Mouse (Mus musculus) c-Kit-positive CD71-positive TER-119-negative erythroid progenitor cells, embryonic 14.5 days (primary cell): Measurements from ENCODE around the gene Rgs10.

Source experiments
- DNase-seq: peaks from one replicate; pipeline ENCODE4 v3.0.0-alpha.2; 2013; ENCODE audit warnings: low read depth

Gene Rgs10

GRCm38 (mm10) chr7:128372331-128372730 lies 46.2 kb downstream of the Rgs10 start:
- DNase-seq, result no peak

DNA sequence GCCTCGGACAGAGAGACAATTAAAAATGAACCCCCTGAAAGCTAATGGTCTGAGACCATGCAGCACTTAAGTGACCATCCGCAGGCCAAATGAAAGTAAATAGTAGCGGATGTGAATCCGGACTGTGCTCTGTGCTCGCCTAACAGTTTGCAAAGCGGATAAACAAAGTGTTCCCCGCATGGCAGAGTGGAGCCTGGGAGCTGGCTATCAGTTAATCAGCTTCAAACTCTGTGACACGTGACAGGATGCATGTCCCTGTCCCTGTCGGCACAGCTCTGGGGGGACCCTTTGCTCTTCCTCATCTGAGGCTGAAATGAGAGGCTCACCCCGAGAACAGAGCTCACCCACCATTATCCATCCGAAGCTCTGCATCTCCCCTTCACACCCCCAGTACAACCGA lies 49.2 kb downstream of the Rgs10 start:
- DNase-seq, result no peak

DNA sequence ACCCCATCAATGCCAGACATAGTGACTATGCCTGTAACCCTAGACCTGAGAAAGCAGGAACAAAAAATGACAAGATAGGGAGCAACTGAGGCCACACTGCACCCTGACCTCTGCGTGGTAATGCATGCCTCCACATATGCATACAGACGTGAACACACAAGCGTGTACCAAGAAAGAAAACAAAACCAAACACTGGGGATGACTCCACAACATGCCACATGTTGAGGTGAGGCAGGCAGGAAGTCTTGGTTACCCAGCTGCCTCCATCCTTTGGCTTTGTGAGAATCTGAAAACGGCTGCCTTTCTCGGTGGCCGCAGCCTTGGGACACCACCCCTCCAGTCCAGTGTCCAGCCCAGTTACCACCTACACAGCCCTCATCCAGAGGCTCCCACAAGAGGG lies 49.7 kb downstream of the Rgs10 start:
- DNase-seq, result no peak

DNA sequence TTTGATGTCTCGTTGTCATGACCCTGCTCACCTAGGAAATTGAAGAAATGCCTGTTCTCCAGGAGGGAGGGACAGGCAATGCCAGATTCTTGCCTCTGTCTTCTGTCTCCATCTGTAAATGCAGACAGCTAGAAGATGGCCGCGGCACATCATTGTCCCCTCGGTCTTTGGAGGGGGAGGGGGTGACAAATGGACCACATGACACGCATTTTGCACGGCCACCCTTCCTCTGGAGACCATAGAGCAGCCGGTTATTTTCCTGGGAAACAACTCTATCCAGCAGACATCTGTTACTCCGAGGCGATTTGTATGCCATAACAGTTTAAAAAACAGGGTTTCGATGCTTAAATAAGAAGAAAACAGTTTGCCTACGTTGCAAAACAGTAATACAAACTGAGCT lies 51.9 kb downstream of the Rgs10 start:
- DNase-seq, result no peak

DNA sequence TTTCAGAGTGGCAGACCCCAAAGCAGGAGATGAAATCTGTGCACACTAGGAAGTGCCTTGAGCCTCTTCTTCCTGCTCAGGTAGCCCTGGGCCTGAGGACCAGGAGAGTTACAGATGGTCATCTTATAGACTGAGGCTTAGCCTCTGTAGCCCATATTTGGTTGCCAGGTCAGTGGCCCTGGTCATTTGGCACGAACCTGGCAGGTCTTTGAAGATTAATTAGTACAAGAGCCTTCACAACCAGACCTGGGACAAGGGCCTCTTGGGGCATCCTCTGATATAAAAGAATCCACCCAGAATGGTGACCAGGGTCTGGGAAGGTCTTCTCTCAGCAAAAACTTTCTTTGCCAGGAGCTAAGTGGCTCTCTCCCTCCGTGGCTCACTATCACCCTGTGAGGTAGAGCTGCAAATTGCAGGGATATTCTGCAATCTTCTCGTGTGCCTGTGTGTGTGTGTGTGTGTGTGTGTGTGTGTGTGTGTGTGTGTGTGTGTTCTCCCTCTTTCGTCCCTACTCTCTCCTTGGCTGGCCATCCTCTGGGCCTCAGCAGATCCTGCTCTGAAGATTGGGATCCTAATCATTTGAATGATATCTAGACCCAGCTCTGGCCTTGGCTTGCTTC lies 53.4 kb downstream of the Rgs10 start:
- DNase-seq, result no peak

GRCm38 (mm10) chr7:128364526-128364925 lies 54.0 kb downstream of the Rgs10 start:
- DNase-seq, result no peak

GRCm38 (mm10) chr7:128363806-128364205 lies 54.8 kb downstream of the Rgs10 start:
- no peak for DNase-seq

DNA sequence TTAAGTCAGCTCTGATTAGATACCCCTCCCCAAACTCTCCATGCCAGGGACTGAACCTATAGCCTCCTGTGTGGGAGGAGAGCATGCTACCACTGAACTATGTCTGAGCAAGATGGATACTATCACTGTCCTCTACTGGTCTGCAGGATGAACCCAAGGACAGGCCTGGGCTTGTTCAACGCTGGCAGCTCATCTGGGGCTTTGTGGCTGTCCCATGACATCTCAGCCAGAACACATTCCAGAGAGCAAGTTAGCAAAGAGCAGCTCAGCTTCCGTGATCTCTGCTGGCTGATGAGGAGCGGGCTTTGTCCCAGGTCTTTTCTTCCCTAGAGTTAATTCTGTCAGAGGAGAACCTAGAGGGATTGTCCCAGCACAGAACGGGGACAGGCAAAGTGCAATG lies 55.6 kb downstream of the Rgs10 start:
- no peak for DNase-seq

DNA sequence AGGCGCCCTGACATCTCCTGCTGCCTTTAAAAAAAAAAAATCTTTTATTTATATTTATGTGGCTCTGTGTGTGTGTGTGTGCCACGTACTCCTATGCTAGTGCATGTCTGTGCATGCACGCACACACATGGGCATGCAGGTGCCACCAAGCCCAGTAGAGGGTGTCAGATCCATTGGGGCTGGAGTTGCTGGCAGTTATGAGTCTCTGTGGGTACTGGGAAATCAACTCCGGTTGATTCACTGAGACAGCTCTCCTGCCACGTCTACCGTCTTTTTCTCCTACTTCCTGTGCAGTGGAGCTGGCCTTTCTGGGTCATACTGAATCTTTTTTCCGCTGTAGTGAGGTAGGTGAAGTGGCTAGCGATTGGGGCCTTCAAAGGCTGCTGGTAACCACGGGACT lies 58.8 kb downstream of the Rgs10 start:
- DNase-seq, result no peak

GRCm38 (mm10) chr7:128359164-128359563 lies 59.4 kb downstream of the Rgs10 start:
- DNase-seq, result no peak

DNA sequence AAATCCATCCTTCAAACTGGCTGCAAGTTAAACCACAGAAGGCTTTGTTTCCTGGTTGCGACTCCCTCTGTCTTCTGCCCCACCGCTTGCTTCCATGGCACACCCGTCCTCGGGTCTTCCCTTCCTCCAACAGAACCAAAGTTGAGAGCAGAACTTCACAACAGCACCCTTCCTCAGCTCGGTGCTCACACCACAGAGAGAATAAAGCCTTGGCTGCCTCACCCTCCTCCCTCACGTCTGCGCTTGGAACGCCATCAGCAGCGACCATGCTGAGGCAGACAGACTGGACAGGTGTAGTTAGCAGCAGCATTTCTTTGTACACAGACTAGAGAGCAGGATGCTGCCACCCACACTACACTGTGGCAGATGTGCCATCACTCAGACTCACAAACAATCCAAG lies 59.8 kb downstream of the Rgs10 start:
- no peak for DNase-seq

DNA sequence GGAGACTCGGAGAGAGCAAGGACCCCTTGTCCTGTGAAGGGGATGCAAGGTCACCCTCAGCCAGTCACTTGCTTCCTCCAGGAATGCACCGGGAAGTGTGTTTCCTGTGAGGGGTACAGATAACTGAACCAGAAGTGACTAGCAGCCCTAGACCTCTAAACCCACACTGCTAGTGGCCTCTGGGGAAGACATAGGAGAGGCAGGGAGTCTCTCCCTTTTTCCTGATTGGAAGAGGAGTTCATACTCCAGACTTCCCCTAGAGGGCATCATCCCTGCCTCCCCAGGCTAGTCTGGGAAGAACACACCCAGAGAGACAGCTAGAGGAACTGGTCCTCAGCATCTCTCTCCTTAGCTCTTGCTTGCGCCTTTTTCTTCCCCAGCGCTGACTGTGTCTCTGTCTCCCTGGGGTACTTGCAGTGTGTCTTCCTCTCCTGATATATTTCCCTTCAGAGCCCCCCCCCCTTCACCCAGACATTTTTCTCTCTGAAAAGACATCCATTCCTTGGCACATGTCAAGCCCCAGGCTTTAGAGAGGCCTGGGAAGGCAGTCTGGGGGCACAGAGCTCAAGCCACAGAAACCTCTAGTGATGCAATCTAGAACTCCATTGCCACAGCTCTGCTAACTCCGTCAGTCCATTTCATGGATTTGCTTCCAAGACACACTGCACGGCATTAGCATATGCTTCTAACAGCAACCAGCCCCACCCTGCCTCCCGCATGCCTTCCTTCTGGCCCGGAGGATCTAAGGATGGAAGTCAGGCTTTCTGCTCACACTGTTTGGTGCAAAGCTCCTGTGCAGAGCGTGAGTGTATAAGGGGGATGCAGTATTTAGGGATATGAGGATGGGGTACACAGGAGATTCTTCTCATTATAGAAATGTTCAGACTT lies 61.4 kb downstream of the Rgs10 start:
- DNase-seq, result no peak

GRCm38 (mm10) chr7:128355463-128355862 lies 63.1 kb downstream of the Rgs10 start:
- no peak for DNase-seq

DNA sequence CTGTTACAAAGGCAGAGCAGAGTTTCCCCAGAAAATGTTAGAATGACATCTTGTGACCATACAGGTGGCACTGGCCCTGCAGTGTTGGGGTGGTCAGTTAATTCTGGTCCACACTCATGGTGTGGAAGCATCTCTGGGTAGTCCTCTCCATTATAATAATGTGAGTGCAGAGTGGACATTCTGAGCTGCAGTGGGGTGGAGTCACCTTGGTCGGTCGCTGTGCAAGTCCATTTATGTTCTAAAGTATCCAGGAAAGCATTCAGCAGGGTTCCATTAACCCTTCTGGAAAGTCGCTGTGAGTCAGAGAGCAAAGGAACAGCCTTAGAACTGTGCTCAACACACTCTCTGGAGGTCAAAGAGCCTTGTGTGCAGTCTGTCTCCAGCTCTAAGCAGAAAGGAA lies 65.8 kb downstream of the Rgs10 start:
- DNase-seq, result no peak

- no peak for DNase-seq
These were observed 67.4 kb downstream of the Rgs10 start for GRCm38 (mm10) chr7:128351176-128351575.

GRCm38 (mm10) chr7:128350316-128350715 lies 68.2 kb downstream of the Rgs10 start:
- no peak for DNase-seq

DNA sequence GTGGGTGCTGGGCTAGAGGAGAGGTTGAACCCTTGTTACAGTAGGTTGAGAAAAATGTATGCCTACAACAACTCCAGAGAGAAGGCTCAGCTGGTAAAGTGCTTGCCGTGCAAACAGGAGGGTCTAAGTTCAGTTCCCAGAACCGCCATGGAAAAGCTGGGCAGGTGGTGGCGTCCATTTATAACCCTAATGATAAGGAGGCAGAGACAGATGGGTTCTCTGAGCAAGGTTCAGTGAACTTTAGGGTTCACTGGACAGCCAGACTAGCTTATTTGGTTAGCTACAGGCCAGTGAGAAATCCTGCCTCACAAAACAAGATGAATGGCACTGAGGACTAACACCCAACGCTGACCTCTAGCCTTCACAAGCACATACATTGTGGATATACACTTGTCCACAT lies 68.8 kb downstream of the Rgs10 start:
- DNase-seq, result no peak

DNA sequence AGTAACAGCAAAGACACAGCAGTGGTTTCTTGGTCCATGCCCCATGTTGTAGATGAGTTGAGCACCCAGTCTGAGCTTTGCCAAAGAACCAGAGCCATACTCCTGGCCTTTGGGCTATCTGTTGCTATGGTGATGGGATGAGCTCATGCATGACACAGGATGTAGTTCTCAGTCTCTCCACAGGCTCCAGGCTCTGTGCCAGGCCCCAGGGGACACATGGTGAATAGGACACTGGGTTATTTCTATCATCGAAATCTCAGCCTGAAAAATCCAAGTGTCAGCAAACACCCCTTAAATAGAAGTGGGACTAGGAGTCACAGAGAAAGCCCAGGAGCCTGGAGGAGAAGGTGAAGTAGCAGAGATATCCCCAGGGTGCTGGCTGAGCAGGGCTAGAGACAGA lies 70.0 kb downstream of the Rgs10 start:
- DNase-seq, result no peak

DNA sequence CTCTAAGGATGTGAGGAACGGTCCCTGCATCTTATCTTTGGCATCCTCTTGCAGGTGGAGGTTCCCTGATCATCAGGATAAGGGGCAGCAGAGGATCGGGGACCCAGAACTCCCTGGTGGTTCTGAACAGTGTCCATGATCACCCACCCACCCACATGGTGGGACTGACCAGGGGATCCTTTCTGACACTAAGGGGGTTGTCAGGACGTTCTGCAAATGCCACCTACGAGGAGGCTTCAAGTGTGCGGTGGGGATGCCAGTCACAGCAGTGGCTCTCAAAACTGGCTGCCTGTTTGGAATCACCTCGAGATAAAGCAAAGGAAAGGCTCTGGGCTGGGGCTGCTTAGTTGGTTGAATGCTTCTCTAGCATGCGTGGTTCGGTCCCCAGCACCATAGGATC lies 71.6 kb downstream of the Rgs10 start:
- DNase-seq, result no peak

GRCm38 (mm10) chr7:128346522-128346921 lies 72.0 kb downstream of the Rgs10 start:
- no peak for DNase-seq

- no peak for DNase-seq
These were observed 72.9 kb downstream of the Rgs10 start for GRCm38 (mm10) chr7:128345691-128346090.

DNA sequence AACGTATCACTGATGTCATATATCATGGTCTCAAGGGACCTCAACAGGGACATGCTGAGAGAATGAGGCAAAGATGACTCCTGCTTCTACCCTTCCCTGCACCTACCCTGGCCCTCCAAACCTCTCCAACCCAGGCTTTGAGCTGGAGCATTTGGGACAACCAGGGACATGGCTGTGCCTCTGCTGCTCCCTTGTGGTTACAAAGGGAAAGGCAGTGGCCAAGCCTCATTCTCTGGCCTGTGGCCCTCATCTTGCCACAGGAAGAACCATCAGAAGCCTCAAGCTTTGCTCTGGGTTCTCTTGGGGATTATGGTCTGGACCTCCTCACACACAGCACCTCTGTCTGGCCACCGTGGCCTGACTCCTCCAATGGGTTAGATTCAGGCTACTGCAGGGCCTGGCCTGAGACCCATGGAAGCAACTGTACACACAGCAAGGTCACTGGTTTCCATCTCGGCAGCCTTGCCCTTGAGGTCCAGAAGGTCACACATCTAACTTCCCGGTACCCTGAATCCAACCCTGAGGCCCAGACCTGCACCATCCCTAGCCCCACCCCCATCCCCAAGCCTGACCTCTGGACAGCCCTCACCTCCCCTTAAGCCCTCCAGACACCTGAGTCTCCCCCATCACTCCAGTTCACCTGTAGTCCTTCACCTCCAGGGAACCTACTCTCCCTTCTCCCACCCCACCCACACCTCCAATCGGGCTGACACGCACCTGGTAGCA lies 73.5 kb downstream of the Rgs10 start:
- peak; percentile 58 for DNase-seq

DNA sequence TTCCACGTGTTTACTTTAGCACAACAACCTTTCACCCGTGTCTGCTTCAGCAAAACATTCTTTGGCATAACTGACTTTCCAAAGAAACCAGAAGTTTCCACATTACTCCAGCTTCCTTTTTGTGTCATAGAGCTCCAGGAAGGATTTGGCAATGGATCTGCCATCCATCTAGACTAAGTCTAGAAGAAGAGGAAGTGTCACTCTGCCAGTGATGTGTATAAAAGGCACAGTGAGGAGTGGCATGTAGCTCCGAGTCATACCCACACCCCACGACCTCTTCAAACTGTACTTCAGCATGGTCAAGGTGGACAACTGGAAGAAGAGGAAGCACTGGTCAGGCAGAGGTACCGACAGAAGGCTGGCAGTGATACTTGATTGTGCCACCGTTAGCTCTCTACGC lies 74.1 kb downstream of the Rgs10 start:
- DNase-seq, result no peak
